Mouse (Mus musculus) T-helper 1 cell (primary cell): ENCODE measurements around the gene Bcar1.

Experiments used
- in situ Hi-C: fragments of 300-600 bp; cut with MboI, MseI; formaldehyde crosslinking; loops from one replicate; pipeline ENCODE4 v1.15.1; 2025; ENCODE audit warnings: high pct_unique_total_duplicates

The Bcar1 gene

DNA sequence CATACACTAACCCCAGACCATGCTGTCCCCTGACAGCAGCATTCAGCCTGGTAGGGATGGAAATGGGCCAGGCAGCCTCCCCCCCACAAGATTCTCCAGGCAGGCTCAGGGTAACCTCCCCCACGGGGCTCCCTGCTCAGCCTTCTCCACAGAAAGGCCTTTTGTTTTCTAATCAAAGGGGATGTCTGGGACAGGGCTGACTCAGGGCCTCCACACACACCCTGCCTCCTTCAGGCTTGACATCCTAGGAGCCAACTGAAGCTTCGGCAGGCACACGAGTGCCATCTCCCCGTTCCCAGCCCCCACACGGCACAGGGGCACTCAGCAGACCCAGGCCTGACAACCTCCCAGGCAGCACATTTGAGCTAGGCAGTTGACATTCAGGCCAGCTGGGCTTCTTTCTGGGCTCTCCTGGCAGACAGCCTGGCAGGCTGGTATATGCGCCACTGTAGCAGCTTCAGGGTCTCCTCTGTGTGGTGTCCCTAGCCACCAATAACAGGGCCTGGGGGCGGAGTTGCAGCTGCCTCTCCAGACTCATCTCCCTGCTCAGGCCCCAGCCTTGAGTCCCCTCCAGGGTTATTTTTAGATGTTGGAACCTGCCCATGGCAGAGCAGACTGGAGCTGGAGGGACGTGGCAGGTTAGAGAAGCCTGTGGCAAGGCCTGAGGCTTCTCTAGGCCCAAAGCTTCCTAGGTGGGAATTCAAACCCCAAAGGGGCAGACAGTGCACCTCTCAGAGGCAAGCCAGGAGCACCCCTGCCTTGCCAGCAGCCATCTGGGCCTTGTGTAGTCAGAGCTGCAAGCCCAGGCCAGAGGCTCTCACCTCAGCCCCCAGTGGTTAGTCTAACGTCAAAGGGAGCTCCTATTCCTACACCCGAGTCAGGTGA is 26.8 kb downstream of the Bcar1 start:
- in situ Hi-C loops: no loop called here

DNA sequence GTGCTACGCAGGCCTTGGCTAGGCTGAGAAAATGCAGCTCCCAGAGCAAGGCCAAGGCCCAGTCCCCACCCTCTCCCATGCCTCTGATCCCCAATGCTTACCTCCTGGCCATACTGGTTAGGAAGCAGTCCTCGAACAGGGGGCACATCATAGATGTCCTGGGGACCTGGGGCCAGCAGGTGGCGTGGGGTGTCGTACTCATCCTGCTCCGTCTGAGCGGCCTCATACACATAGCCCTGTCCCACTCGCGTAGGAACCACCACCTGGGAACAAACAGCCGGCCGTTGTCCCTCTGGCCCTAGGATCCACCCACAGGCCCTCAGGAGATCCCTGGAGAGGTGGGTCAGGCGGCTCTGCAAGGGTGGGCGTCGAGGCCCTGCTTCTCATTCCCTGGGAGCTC is 28.1 kb downstream of the Bcar1 start:
- in situ Hi-C loops: no loop called here

GRCm38 (mm10) chr8:111714295-111714694 is 29.3 kb downstream of the Bcar1 start:
- in situ Hi-C loops: no loop called here

GRCm38 (mm10) chr8:111713817-111714216 is 29.8 kb downstream of the Bcar1 start:
- in situ Hi-C loops: no loop called here

GRCm38 (mm10) chr8:111713291-111713690 is 30.3 kb downstream of the Bcar1 start:
- in situ Hi-C loops: no loop called here

GRCm38 (mm10) chr8:111712588-111712987 is 31.0 kb downstream of the Bcar1 start:
- in situ Hi-C loops: no loop called here

DNA sequence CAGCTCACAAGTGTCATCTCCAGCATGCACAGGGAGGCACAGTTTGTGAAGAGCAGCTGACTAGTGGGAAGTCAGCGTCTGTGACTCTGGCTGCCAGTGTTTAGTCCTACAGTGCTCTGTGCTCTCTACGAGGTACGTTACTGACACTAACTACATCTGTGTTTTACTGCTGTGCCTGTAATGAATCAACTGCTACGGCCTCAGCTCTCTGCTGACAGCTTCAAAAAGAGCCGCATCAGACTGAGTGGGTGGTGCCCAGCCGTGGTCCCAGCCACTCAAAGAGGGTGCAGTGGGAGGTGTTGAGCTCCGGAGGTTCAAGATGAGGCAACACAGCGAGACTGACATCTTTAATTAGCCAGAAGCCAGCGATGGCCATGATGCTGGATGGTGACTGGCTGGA is 31.5 kb downstream of the Bcar1 start:
- in situ Hi-C loops: no loop called here

GRCm38 (mm10) chr8:111710777-111711485 is 32.7 kb downstream of the Bcar1 start:
- in situ Hi-C loops: no loop called here

- in situ Hi-C loops: no loop called here
These were observed 34.4 kb downstream of the Bcar1 start for GRCm38 (mm10) chr8:111709223-111709622.

- in situ Hi-C loops: no loop called here
These were observed 35.3 kb downstream of the Bcar1 start for GRCm38 (mm10) chr8:111708265-111708664.

DNA sequence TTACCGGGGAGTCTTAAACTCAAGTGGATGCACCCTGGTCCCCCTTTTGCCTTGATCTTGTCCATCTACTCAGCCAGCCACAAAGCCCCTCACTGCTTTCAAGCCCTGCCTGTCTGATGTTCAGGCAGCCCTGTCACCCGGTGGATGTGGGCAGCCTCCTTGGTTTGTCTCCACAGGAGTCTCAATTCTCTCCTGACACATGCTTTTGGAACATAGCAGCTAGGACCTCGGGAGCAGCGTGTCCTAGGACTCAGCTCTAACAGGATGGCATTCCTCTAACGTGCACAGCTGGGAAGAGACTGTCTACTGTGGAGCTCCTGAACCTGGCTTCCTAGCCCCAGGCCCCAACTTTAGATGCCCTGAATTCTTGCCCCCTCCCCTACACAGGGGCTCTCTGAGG is 37.9 kb downstream of the Bcar1 start:
- in situ Hi-C loops: no loop called here

DNA sequence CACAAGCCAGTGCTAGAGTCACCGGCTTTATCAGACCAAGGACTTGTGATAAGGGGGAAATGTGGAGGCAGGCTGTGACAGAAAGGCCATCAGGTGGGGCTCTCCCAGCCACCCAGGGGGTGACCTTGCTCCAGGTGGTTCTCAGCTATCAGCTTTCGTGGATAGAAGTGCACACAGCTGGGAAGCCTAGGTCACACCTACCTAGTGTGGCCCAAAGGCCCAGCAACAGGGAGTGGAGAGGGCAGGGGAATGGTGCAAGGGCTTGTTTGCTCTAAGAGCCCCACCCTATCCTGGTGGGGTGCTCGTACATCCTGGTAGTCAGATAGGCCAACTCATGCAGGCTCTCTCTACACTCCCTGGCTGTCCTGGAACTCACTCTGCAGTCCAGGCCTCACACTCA is 38.4 kb downstream of the Bcar1 start:
- in situ Hi-C loops: no loop called here

DNA sequence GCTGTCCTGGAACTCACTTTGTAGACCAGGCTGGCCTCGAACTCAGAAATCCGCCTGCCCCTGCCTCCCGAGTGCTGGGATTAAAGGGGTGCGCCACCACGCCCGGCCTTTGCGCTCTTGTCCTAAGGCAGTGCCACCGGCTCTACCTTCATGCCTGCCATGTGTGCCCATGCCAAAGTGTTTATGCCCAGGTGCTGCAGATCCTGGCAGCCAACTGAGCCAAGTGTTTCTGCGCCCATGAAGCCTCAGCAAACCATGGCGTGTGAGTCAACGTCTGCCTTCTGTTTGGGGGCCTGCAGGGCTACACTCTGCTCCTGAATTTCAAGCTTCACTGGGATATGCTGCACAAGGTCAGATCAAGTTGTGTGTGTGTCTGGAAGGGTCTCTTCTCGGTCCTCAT is 39.0 kb downstream of the Bcar1 start:
- in situ Hi-C loops: no loop called here

DNA sequence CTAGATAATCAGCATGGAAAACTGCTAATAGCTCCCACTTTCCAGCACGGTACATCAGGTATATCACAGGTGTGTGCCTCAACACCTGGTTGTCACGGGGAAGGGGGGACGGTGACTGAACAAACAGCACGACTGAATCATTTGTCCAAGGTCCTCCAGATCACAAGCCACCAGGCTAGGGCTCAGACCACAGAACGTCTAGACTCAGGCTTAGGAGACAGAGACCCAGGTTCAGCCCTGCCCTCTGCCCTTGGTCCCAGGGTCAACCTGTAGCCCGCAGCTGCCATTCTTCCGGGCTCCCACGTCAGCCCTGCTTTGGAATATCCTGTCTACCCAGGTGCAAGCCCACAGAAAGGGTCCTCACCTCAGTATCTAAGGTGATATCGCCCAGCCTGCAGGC is 42.2 kb downstream of the Bcar1 start:
- in situ Hi-C loops: no loop called here

DNA sequence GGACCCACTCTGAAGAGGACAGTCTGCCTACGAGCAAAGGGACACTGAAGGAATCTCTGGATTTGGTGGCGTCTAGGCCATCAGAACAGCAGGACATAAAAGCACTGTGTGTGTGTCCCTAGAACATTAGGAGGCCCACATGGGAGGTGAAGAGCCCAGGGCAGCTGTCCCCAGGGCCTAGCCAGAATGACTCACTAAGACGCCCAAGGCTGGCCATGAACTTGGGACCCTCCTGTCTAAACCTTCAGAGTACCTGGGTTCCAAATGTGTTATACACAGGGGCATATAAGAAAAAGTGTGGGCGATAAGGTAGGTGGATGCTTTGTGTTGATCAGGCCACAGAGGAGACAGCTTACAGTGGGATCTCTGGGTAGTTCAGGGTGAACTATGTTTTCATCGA is 42.9 kb downstream of the Bcar1 start:
- in situ Hi-C loops: no loop called here

DNA sequence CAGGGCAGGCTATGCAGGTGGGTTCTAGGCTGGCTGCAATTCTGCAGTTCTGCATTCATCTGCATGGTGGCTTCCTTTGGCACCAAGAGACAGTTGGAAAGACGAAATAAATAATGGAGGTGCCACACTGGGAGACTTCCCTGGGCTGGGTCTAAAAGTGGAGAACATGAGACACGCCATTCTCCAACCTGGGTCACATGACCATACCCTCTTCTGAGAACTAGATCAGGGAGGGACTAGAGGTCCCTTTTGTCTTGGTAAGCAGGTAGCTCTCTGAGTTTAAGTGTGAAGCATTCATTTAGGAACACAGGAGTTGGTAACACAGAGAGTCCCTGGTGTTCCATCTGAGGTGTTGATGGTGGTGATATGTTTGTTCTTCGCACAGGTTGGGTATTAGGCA is 43.4 kb downstream of the Bcar1 start:
- in situ Hi-C loops: no loop called here

DNA sequence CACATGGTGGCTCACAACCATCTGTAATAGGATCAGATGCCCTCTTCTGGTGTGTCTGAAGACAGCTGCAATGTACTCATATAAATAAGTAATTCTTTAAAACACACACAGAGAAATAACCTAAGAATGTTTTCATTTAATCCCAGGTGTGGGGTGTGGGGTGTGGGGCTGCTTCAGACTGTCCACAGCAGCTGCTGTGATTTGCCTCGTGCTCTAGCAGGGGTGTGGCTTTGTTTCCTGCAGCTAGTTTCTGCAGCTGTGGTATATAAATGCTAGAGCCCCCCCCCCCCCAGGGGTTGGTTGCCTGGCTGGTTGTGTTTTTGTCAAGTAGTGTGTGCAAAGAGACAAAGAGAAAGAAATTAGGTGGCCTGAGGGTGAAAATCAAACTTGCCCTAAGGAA is 44.6 kb downstream of the Bcar1 start:
- in situ Hi-C loops: no loop called here

- in situ Hi-C loops: no loop called here
These were observed 46.0 kb downstream of the Bcar1 start for GRCm38 (mm10) chr8:111697655-111698054.

- in situ Hi-C loops: no loop called here
These were observed 48.2 kb downstream of the Bcar1 start for GRCm38 (mm10) chr8:111695441-111695840.

DNA sequence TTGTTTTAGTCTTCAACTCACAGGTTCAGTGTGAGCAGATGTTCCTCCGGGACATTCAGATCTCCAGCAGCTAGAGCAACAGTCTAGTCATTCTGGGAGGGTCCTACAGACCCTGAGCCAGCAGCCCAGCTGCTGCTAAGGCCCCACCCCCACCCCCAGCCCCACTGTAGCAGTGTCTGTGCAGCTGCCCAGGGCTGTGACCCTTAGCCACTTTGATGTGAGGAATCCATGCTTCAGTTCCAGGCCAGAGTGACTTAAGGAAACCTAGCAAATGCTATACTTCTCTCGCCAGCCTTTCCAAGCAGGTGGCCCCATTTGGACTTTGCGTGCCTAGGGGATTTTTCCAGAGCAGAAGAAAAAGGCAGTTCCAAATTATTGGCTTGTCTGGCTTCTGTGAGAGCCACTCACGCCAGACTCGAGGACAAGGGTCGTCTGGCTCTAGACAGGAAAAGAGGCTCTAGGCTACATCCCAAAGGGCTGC is 50.3 kb downstream of the Bcar1 start:
- in situ Hi-C loops: no loop called here

DNA sequence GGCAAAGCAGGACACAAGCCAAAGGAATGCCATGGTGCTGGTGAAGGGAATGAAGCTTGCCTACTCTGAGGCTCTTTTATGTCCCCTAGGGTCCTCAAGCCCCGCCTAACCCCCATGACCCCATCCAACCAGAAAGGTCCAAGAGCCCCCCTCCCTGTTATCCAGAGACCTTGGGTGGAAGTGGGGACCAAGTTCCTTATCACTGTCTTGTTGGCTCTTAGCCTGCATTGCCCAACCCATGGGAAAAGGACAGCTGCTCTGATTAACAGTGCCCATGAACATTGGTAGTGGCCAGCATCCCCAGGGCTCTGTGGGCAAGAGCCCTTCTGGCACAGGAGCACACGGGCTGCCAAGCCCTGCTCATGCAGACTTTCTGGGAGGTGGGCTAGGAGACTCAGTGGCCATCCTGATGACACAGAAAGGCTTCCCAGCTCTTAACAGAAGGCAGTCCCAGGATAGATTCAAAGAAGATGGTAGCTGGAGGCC is 52.6 kb downstream of the Bcar1 start, which contains the start of gene Ctrb1:
Gene Ctrb1 (minus strand): TSS at position 51 of the 486 bp plus-strand sequence.
- in situ Hi-C loops: no loop called here

- in situ Hi-C loops: no loop called here
These were observed 56.7 kb downstream of the Bcar1 start for GRCm38 (mm10) chr8:111686881-111687280.

DNA sequence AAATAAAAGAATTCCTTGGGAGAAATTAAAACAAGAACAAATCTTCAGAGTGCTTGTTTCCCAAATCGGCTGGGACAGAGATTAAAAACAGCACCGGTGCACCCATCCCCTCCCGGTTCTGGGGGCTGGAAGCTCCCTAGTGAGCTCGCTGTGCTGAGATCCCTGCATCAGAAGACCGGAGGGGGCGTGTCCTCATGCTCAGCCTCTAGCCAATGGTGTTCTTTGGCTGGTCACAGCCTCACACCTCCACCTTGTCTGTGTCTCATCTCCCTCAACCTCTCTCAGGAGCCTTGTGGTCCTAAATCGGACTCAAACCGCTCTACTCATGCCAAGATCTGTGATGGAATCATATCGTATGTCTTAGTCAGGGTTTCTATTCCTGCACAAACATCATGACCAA is 61.1 kb downstream of the Bcar1 start:
- in situ Hi-C loops: no loop called here
